Mouse (Mus musculus) cerebellum, adult (tissue): ENCODE measurements around the gene Atxn7l2.

Experiments
- ATAC-seq: cut with Nextera tagmentation; 2 replicates; pipeline ENCODE4 v1.9.2; 2017; ENCODE audit warnings: mild to moderate bottlenecking, moderate library complexity, mixed read lengths; ENCODE audit not compliant: insufficient number of reproducible peaks, low FRiP score, low TSS enrichment

Gene Atxn7l2

GRCm38 (mm10) chr3:108206731-108207375, 3.9 kb downstream of the Atxn7l2 start:
- no peak for ATAC-seq

- ATAC-seq: no peak
Measured at GRCm38 (mm10) chr3:108205601-108206000, 5.1 kb downstream of the Atxn7l2 start.

GRCm38 (mm10) chr3:108204470-108204869, 6.3 kb downstream of the Atxn7l2 start:
- no peak for ATAC-seq

- ATAC-seq: 0 out of 2 replicates have a peak, but pooled peaks have one; percentile 15
Measured at GRCm38 (mm10) chr3:108203621-108204325, 7.0 kb downstream of the Atxn7l2 start.

- ATAC-seq: no peak
Measured at GRCm38 (mm10) chr3:108203212-108203611, 7.5 kb downstream of the Atxn7l2 start.

GRCm38 (mm10) chr3:108202506-108202905, 8.2 kb downstream of the Atxn7l2 start:
- no peak for ATAC-seq

GRCm38 (mm10) chr3:108200329-108201323, 10.1 kb downstream of the Atxn7l2 start, which contains the start of gene Cyb561d1:
TSS of gene Cyb561d1 (minus strand) at chr3:108201212.
- ATAC-seq: peak; percentile 58

- ATAC-seq: no peak
Measured at GRCm38 (mm10) chr3:108199231-108199630, 11.5 kb downstream of the Atxn7l2 start.

- 0 out of 2 replicates have a peak, but pooled peaks have one; percentile 5 for ATAC-seq
Measured at GRCm38 (mm10) chr3:108197066-108197497, 13.7 kb downstream of the Atxn7l2 start.

GRCm38 (mm10) chr3:108195941-108196590, 14.7 kb downstream of the Atxn7l2 start:
- ATAC-seq: no peak

GRCm38 (mm10) chr3:108195287-108195686, 15.4 kb downstream of the Atxn7l2 start:
- ATAC-seq: no peak

GRCm38 (mm10) chr3:108193686-108194085, 17.0 kb downstream of the Atxn7l2 start:
- ATAC-seq: no peak

GRCm38 (mm10) chr3:108189897-108190296, 20.8 kb downstream of the Atxn7l2 start:
- no peak for ATAC-seq

GRCm38 (mm10) chr3:108188716-108189490, 21.8 kb downstream of the Atxn7l2 start:
- ATAC-seq: no peak

GRCm38 (mm10) chr3:108187111-108187795, 23.5 kb downstream of the Atxn7l2 start:
- ATAC-seq: no peak

- peak; percentile 59 for ATAC-seq
Measured at GRCm38 (mm10) chr3:108186098-108187047, 24.4 kb downstream of the Atxn7l2 start, which contains the start of gene Amigo1. TSS of gene Amigo1 (plus strand) at chr3:108186335.

- no peak for ATAC-seq
Measured at GRCm38 (mm10) chr3:108185460-108186097, 25.2 kb downstream of the Atxn7l2 start.
